Mouse (Mus musculus): ENCODE data around the gene Sgcd. TPM values are rescaled to one million over a fixed set of nuclear protein-coding genes. Genes with fewer than 3 reads are reported as not detected.
A peak's percentile ranks its signal among the peaks of the same experiment; 100 is the strongest.

Gene Sgcd
- total RNA-seq, 2 experiments from 2014 or later = 11.4 to 17.4 TPM

DNA sequence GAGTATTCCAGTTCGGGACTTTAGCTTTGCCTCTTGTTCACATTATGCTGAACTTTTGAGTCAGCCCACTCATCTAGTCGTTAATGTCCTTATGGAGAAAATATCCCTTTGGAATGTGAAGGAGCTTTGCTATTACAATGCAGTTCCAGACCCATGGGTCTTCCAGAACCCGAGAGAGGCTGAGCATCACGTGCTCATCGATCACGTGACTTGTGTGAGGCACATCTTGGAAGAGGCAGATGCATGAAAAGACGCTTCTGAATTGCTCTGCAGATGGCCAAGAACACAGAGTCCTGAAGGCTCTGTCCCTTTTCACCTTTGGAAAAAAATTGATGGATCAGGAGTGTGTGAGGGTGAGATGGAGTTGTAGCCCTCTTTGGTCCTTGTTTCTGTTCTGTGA lies 1120.2 kb downstream of the Sgcd start:
- no peak for DNase-seq (ENCODE audit: low spot score in 2 of 2)
- intact Hi-C loops (cut with DNase I) = no loop called here

DNA sequence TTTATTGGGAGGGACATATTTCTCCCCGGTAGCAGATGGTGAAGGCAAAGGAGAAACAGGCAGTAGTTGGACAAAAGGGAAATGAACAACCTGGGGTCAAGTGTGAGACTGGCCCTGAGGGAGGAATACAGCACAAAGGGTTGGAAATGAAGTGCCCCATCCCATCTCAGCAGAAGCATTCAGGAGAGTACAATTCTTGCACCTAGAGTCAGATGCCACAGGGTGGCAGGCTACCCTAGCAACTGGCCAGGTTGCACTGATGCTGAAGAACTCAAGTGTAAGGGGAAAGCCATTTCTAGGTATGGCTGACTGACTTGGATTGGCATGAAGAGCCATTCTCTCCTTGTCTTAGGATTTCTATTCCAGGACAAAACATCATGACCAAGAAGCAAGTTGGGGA lies 1124.0 kb downstream of the Sgcd start:
- intact Hi-C loops (cut with DNase I) = no loop called here
- peak; percentile 10 to 17 for DNase-seq (ENCODE audit: low spot score in 2 of 2)

- intact Hi-C loops (cut with DNase I) = loop anchor here (5.0 to 10.0 kb wide), 2 partner anchors 1739 to 1926 kb away; no protein-coding TSS in a partner anchor
- DNase-seq (ENCODE audit: low spot score in 2 of 2) = no peak
Measured at GRCm38 (mm10) chr11:46848221-46848971, 1140.4 kb downstream of the Sgcd start.

DNA sequence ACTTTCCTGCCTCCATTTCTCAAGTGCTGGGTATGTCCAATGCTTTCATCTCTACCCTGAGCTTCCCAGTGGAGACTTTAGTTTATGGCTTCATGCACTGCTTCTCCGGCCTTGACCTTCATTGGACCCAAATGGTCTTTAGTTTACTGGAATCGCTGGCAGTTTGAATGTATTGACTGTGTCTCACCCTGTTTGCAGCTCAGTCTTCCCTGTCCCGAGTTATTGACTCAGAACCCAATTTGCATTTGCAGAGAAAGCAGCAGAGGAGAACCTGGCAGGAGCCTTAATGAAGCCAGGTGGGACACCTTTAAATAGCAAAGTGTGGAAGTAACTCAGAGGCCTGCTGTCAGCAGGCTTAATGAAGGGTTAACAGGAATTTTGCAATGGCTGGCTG lies 1140.9 kb downstream of the Sgcd start:
- intact Hi-C loops (cut with DNase I) = loop anchor here (5.0 to 10.0 kb wide), 2 partner anchors 1739 to 1927 kb away; no protein-coding TSS in a partner anchor
- DNase-seq (ENCODE audit: low spot score in 2 of 2) = no peak

DNA sequence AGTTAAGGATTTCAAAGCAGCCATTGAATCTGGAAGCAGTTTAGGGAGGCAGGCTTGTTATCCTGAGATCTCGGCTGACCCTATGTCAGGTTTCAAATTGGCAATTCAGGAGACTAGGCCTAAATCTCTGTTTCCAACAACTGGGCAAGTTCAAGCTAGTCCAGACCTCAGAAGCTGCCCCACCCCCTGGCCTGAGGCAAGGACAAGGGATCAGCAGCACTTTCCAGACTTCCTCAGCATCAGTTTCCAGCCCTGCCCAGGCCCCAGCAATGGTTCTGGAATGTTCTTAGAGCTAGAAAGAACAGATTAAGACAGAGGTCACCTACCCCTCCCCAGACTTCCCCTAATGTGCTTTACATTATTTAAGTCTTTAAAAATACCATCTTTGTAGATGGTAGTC lies 1142.1 kb downstream of the Sgcd start:
- DNase-seq (ENCODE audit: low spot score in 2 of 2) = no peak

More for the DNA sequence above, 1142.1 kb downstream of the Sgcd start:
- intact Hi-C loops (cut with DNase I) = loop anchor here (5.0 to 10.0 kb wide), 2 partner anchors 1741 to 1928 kb away; no protein-coding TSS in a partner anchor

Measured in left cerebral cortex, postnatal 36 days (tissue).